Mouse (Mus musculus): ENCODE data around the gene Taf1d.
"Not testable (repeated sequence)": the region's sequence is repeated elsewhere in the genome, so short reads cannot be mapped to it uniquely, and the experiment has no call there.

Taf1d gene

DNA sequence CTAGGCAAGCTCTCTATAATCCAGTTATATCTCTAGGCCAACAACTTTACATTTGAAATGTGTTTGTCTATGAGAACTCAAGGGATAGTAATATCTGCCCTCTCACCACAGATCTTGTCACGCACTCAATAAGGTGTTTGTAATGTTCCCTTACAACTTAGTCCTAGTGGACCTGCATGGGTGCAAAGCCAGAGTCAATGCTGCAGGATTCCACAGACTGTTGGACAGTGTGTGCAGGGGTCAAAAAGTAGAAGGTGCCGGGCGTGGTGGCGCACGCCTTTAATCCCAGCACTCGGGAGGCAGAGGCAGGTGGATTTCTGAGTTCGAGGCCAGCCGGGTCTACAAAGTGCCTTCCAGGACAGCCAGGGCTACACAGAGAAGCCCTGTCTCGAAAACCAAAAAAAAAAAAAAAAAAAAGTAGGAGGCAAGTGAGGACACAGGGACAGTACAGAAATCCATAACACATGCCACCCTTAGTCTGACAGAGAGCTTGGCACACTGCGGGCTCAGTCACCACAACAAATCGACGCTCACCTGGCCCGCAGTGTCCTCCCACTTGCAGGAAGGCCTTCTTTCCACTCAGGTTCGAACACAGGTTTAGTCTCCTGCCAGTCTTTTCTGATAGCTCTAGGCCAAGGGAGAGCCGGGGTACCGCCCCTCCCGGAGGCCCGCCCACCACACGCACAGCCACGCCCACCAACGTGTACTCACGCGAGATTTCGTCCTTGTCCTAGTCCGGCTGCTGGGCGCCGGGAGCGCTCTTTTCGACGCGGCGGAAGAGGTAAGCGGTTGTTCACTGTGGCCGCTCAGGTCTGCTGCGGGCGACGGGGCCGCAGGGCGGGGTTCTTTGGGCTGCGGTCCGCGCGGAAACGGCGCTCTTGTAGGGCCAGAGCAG, at the start of gene Taf1d:
TSS of gene Taf1d (plus strand) at position 712 of the 895 bp plus-strand sequence.
- in situ Hi-C loops (cut with MboI; ENCODE audit: low sequenced_read_pairs): no loop called here

DNA sequence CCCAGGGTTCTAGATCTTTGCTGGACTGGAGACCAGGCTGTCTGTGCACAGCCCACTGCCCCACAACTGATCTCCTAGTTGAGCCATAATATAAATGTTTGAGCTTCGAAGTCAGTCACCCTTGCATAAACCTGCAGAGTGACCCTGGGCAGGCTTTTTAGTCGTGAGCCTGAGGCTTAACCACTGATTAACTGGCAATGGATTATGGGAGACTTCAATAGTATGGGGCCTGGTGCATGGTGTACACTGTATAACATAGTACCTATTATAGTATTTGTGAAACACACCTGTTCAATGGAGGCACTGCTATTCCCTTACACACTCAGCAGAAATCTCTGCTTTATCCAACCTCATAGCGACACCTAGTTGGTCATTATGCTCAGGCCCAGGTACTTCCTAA, 49.8 kb upstream of the Taf1d start:
- in situ Hi-C loops (cut with MboI; ENCODE audit: low sequenced_read_pairs): no loop called here

DNA sequence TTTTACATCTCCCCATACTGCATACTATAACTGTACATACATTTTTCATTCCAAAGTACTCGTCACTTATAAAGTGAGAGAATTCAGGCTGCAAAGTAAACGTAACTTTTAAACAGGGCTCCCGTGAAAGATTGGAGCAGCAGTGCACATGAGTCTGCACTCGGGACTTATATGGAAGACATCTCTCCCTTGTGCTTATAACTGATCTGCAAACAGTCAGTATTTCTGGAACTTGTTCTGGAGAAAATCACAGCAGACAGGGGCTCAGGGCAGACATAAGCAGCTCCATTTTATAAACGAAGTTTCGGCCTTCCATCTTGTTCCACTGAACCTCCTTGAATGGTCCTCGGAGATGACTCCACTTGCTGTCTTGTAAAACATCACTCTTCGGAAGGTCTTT, 44.0 kb upstream of the Taf1d start:
- in situ Hi-C loops (cut with MboI; ENCODE audit: low sequenced_read_pairs): no loop called here

- in situ Hi-C loops (cut with MboI; ENCODE audit: low sequenced_read_pairs): no loop called here
These were observed 42.5 kb upstream of the Taf1d start for GRCm38 (mm10) chr9:15263487-15263886.

DNA sequence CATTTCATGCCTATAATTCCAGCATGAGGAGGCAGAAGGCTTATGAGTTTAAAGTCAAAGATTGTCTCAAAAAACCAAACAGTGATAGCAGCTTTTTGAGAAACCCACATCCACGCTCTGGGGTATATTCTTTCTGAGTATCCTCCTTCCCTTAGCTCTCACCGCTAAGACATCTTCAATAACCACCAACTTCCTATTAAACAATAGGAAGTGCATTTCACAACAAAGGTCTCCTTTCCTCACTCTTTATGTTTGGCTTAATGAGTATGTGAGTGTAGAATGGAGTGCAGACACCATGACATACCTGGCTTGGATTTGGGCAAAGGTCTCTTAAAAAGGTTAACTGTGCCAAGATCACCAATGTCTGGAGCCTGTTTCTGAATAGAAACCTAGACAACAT, 32.0 kb upstream of the Taf1d start:
- in situ Hi-C loops (cut with MboI; ENCODE audit: low sequenced_read_pairs): no loop called here

DNA sequence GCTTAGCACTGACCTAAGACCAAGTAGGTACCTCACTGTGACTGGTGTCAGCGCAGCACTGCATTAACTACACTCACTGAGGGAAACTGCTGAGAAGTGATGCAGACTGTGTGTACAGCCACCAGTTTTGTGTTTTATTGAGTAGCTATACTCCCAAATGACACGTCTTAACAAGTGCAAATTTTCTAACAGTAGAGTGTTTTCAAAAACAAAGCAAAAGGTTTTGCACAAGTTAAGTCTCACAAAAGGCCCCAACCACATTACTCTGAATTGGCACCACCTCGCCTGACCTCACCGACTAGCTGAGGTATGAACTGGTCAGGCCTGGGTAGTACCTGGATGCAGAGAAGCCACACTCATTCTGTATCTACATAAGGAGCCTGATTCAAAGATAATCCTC, 29.2 kb upstream of the Taf1d start:
- in situ Hi-C loops (cut with MboI; ENCODE audit: low sequenced_read_pairs): no loop called here

DNA sequence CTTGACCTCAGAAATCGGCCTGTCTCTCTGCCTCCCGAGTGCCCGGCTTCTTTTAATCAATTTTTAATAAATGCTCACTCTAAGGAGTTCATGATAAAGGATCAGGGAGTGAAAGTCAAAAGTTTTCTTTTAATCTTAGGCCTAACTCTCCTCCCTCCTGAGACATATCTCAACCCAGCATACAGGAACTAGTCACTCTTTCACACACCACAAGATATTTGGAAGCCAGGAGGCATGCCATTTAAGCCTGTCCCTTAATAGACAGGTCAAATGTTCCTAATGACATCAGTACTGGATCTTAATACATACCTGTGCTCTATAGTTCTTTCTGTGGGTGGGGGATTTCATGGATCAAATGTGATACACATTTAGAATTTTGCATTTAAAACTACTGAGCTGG, 27.7 kb upstream of the Taf1d start:
- in situ Hi-C loops (cut with MboI; ENCODE audit: low sequenced_read_pairs): no loop called here

GRCm38 (mm10) chr9:15279139-15279648, 26.8 kb upstream of the Taf1d start:
- in situ Hi-C loops (cut with MboI; ENCODE audit: low sequenced_read_pairs): no loop called here

GRCm38 (mm10) chr9:15279649-15280490, 26.1 kb upstream of the Taf1d start, which contains the start of gene Med17:
TSS of gene Med17 (minus strand) at chr9:15279931.
- in situ Hi-C loops (cut with MboI; ENCODE audit: low sequenced_read_pairs): no loop called here

DNA sequence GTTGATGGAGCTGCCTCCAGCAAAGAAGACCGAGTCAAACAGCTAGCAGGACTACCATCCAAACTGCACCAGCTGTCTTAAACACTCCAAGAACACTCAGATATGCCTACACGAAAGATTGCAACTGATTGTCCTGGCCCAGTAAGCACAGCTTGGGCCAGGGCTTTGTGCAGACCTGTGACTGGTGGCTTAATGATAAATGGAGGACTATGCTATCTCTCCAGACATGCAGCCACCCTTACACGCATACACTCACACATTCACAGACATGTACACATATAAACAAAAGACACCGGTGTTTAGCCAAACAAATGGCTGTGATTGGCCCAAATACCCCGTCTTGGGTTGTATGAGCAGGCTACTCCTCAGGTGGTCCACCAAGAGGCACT, 25.5 kb upstream of the Taf1d start:
- in situ Hi-C loops (cut with MboI; ENCODE audit: low sequenced_read_pairs): no loop called here

GRCm38 (mm10) chr9:15285443-15285842, 20.6 kb upstream of the Taf1d start:
- in situ Hi-C loops (cut with MboI; ENCODE audit: low sequenced_read_pairs): no loop called here

DNA sequence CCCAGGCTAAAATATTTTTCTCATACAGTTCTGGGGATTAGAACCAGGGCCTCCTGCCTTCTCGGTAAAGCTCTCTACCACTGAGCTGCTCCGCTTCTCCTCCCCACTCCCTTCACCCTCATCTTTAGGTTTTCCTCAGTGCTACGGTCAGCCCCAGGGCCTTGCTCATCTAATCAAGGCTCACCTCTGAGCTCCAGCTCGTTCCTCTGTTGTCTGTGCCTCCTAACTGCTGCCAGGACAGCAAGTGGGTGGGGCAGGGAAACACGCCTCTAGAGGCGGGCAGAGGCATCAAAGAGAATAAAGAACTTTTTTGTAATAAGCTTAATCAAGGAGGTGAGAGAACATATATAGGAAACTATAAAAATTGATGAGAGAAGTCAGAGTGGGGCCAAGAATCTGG, 18.2 kb upstream of the Taf1d start:
- in situ Hi-C loops (cut with MboI; ENCODE audit: low sequenced_read_pairs): no loop called here

DNA sequence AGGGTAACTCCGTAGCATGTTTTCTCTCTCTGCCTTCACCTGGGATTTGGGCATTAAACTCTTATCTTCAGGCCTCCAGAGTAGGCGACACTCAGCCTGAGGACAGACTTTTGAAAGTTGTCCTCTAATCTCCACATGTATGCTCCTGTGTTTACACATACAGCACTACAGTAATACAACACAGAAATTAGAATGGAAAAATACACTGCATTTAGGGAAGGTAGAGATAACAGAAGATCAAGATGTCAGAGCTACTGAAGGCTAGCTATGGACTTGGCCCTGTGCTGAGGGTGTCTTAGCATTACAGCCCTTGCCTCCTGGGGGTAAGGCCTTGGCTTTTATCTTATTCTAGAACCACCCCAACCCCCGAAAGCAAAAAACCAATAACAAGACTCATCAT, 17.6 kb upstream of the Taf1d start:
- in situ Hi-C loops (cut with MboI; ENCODE audit: low sequenced_read_pairs): no loop called here

- in situ Hi-C loops (cut with MboI; ENCODE audit: low sequenced_read_pairs): no loop called here
These were observed 16.8 kb upstream of the Taf1d start for GRCm38 (mm10) chr9:15289251-15289650.

- in situ Hi-C loops (cut with MboI; ENCODE audit: low sequenced_read_pairs): no loop called here
These were observed 8.9 kb upstream of the Taf1d start for GRCm38 (mm10) chr9:15297112-15297511.

DNA sequence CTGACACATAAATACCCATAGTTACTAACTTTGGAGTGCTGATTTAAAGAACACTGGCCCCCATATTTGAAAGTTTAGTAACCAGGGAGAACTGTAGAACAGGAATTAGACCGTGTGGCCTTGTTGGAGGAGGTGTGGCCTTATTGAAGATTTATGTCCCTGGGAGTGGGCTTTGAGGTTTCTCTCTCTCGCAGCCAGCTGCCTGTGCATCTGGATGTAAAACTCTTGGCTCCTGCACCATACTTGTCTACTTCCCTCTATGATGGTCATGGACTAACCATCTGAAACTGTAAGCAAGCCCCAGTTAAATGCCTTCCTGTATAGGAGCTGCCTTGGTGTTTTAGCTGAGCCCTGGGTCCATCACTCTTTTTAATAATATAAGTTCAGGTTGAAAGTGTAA, 7.6 kb upstream of the Taf1d start:
- in situ Hi-C loops (cut with MboI; ENCODE audit: low sequenced_read_pairs): no loop called here

DNA sequence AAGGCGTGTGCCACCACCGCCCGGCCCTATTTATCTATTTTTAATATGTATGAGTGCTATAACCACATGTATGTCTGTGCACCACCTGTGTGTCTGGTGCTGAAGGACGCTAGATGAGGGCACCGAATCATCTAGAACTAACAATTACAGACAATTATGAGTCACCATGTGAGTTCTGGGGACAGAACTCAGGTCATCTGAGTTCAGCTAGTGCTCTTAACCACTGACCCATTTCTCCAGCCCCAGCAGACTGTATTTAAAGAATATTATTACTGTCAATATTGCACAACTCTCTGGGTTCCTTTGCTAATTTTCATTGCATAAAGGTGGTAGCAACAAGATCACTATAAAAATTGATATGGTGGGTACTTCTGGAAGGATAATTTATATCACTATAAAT, 6.0 kb upstream of the Taf1d start:
- in situ Hi-C loops (cut with MboI; ENCODE audit: low sequenced_read_pairs): no loop called here

GRCm38 (mm10) chr9:15301399-15301798, 4.6 kb upstream of the Taf1d start:
- in situ Hi-C loops (cut with MboI; ENCODE audit: low sequenced_read_pairs): no loop called here

- in situ Hi-C loops (cut with MboI; ENCODE audit: low sequenced_read_pairs): not testable (repeated sequence)
These were observed 4.0 kb upstream of the Taf1d start for GRCm38 (mm10) chr9:15302006-15302405.

- in situ Hi-C loops (cut with MboI; ENCODE audit: low sequenced_read_pairs): no loop called here
These were observed 3.1 kb upstream of the Taf1d start for GRCm38 (mm10) chr9:15302881-15303280.

DNA sequence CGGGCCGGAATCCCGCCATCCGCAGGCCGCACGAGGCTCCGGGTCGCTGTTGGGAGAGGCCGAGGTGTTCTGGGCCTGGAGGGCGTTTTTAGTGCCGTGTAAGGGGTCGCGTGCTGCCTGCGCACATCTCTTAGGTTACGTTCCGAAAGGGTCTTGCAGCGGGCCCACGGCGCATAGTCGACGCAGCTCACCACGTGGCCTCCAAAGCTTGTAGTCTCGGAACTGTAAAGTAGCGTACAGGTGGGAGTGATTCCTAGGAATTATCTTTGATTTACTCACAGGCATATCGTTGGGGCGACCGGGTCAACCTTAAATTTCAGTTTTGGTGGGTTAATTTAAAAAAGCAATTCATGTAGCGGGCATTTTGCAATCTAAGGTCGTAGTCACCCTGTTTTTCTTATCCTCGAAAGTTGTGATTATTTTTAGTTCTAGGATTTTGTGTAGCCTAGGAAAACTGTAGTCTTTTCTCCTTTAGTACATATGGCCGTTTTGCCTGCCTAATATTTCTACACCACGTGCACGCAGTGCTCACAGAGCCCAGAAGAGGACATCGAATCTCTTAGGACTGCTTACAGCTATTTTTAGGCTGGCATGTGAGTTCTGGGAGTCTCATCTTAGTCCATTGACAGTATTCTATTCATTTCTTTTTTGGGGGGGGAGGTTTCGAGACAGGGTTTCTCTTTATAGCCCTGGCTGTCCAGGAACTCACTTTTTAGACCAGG, 545 bp downstream of the Taf1d start, which contains the start of gene 4931406C07Rik:
TSS of gene 4931406C07Rik (minus strand) at position 51 of the 722 bp plus-strand sequence.
- in situ Hi-C loops (cut with MboI; ENCODE audit: low sequenced_read_pairs): no loop called here
